Mouse (Mus musculus): ENCODE data around the gene Prkar1b. TPM values are rescaled to one million over a fixed set of nuclear protein-coding genes. Genes with fewer than 3 reads are reported as not detected.

Gene Prkar1b
- polyA plus RNA-seq, 1 experiment from 2014 or later = 13.5 TPM

DNA sequence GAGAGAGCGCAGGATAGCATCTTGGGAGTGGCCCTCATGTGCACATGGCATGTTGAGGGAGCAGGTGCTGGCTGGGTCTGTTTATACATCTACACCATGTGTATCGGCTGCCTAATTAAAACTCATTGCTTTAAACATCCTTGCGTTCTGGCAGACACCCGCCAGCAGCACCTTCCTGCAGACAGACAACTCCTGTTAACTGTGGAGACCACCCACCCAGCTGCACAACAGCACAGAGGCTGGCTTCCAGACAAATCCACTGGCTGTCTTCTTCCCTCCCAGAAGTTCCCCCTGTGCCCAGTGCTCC is 71.7 kb downstream of the Prkar1b start:
- Histone ChIP-seq H3K36me3 (ENCODE audit: insufficient read depth) (no peaks in the 10 kb centered on the region), H3K27me3 (ENCODE audit: insufficient read depth, low read length) (no peaks in the 10 kb centered on the region), H3K4me1 (ENCODE audit: insufficient read depth) (peaks cover 24% of the 10 kb centered on the region), H3K9me3 (ENCODE audit: low read depth, low read length) (no peaks in the 10 kb centered on the region), H3K4me2 (no peak overlapping the region), H3K9ac (no peak overlapping the region), H3K4me3 (ENCODE audit: low read depth, low read length) (no peak overlapping the region), H3K27ac (ENCODE audit: low read depth) (0 out of 2 replicates have a peak overlapping the region, but pooled peaks have one; percentile 15)
- ATAC-seq (ENCODE audit: insufficient read depth) (no peak), DNase-seq (peak; percentile 34)
- no peak for TF ChIP-seq CTCF (IDR thresholded peaks at IDR 0.05; ENCODE audit: low read depth)
- 40% methylated on average over 4 of the region's 4 CpGs for WGBS

DNA sequence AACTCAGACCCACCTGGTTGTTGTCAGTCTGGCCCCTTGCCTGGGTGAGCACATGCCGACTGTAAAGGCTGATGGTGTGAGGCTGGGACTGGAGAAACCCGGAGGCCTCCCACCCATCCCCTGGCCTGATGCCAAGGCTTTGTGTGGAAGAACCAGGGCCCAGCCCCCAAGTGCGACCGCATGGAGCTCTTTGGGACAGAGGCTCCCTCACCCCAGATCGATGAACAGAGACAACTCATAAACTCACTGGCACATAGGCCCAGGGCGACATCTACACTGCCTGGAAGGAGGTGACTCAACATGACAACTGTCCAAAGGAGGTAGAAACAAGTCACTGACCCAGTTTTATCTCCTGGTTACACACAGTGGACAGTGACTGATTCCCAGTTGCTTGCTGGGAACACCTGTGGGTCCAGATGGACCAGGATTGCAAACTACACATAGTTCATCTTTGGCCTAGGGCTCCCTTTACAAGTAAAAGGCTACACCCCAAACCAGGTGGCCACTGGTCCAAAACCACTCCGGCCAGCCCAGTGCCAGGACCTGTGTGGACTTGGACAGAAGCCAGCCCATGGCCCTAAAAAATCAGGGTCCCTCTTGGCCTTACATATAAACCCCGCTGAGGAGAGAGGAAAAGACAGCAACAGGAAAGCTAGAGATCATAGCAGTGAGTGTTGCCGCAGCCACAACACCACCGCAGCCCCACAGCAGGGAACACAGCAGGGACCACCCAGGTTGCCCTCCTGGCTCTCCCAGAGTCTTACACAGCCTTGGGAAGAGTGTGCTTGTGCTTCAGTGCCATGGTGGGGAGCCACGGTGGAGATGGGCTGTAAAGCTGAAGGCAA is 72.3 kb downstream of the Prkar1b start:
- Histone ChIP-seq H3K4me3 (ENCODE audit: low read depth, low read length) (no peak overlapping the region), H3K27me3 (ENCODE audit: insufficient read depth, low read length) (no peaks in the 10 kb centered on the region), H3K4me1 (ENCODE audit: insufficient read depth) (peaks cover 24% of the 10 kb centered on the region), H3K9ac (no peak overlapping the region), H3K36me3 (ENCODE audit: insufficient read depth) (no peaks in the 10 kb centered on the region), H3K4me2 (no peak overlapping the region), H3K9me3 (ENCODE audit: low read depth, low read length) (no peaks in the 10 kb centered on the region), H3K27ac (ENCODE audit: low read depth) (0 out of 2 replicates have a peak overlapping the region, but pooled peaks have one; percentile 15)
- DNase-seq (peak; percentile 78), ATAC-seq (ENCODE audit: insufficient read depth) (peak; percentile 51; the same call in 1 of the 2 replicates)
- 26% methylated on average over 11 of the region's 11 CpGs for WGBS
- no peak for TF ChIP-seq CTCF (IDR thresholded peaks at IDR 0.05; ENCODE audit: low read depth)

DNA sequence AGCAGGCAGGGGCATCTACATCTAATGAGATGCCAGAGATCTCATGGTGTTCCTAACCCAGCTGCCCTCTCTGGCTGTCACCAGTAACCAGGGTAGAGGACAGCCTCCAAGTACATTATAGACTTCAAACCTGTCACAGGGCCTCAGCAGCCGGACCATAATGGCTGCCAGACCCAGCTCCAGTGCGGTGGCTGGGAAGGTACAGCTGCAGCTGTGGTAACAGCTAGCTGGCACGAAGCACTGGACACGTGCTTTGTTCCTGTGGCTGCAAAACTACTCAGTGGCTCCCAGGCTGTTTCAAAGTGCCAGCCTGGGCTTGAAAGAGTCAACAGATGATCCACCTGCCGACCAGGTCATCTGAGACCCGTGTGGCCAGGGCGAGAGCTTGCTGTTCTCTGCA is 73.4 kb downstream of the Prkar1b start:
- no peak for TF ChIP-seq CTCF (IDR thresholded peaks at IDR 0.05; ENCODE audit: low read depth)
- peaks cover 24% of the 10 kb centered on the region for H3K4me1 ChIP-seq (ENCODE audit: insufficient read depth)
- no peak overlapping the region for H3K9ac ChIP-seq
- no peaks in the 10 kb centered on the region for H3K27me3 ChIP-seq (ENCODE audit: insufficient read depth, low read length)
- no peak overlapping the region for H3K4me3 ChIP-seq (ENCODE audit: low read depth, low read length)
- ATAC-seq (ENCODE audit: insufficient read depth) (no peak), DNase-seq (no peak)
- no peaks in the 10 kb centered on the region for H3K36me3 ChIP-seq (ENCODE audit: insufficient read depth)
- H3K27ac ChIP-seq (ENCODE audit: low read depth) = no peak overlapping the region
- H3K4me2 ChIP-seq = no peak overlapping the region
- 68% methylated on average over 7 of the region's 7 CpGs for WGBS
- no peaks in the 10 kb centered on the region for H3K9me3 ChIP-seq (ENCODE audit: low read depth, low read length)

DNA sequence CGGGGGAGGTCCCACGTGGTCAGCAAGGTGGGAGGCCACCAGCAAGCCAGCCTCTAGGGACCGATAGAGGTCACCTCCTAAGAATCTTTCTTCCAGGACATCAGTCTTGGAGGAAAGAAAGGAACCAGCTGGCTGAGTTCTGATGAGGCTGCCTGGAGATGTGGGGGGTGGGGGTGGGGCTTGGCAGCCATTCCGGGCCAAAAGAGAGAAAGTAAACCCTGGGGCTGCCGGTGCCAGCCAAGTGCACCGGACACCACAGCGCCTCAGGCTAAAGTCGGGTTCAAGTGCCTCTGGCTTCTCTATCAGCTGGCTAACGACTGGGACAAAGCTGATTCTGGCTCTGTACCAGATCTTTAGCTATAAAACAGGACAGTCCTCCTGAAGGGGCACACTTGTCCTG is 74.0 kb downstream of the Prkar1b start:
- Histone ChIP-seq H3K27ac (ENCODE audit: low read depth) (no peak overlapping the region), H3K9me3 (ENCODE audit: low read depth, low read length) (no peaks in the 10 kb centered on the region), H3K4me3 (ENCODE audit: low read depth, low read length) (no peak overlapping the region), H3K36me3 (ENCODE audit: insufficient read depth) (no peaks in the 10 kb centered on the region), H3K4me1 (ENCODE audit: insufficient read depth) (peaks cover 20% of the 10 kb centered on the region), H3K9ac (no peak overlapping the region), H3K4me2 (peak overlapping the region; percentile 10; the same call in 1 of the 2 replicates), H3K27me3 (ENCODE audit: insufficient read depth, low read length) (no peaks in the 10 kb centered on the region)
- 20% methylated on average over 9 of the region's 9 CpGs for WGBS
- peak; percentile 42 for DNase-seq
- ATAC-seq (ENCODE audit: insufficient read depth) = no peak; the same call in 1 of the 2 replicates
- no peak for TF ChIP-seq CTCF (IDR thresholded peaks at IDR 0.05; ENCODE audit: low read depth)

DNA sequence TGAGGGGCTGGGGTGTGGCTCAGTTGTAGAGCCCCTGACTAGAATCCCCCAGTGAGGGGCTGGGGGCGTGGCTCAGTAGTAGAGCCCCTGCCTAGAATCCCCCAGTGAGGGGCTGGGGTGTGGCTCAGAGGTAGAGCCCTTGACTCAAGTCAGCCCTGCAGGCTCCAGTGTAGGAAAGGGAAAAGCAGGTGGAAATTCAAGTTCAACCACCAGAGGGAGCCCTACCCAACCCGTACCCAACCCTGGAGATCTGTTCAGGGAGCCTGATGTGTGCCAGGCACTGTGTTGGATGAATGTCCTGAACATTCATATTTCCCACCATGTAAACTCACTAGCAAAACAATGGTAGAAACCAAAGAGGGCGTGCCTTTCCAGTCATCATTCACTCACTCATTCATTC is 74.7 kb downstream of the Prkar1b start:
- Histone ChIP-seq H3K9me3 (ENCODE audit: low read depth, low read length) (no peaks in the 10 kb centered on the region), H3K27me3 (ENCODE audit: insufficient read depth, low read length) (no peaks in the 10 kb centered on the region), H3K27ac (ENCODE audit: low read depth) (no peak overlapping the region), H3K36me3 (ENCODE audit: insufficient read depth) (no peaks in the 10 kb centered on the region), H3K4me1 (ENCODE audit: insufficient read depth) (peaks cover 20% of the 10 kb centered on the region), H3K4me3 (ENCODE audit: low read depth, low read length) (no peak overlapping the region), H3K4me2 (no peak overlapping the region), H3K9ac (no peak overlapping the region)
- WGBS = 34% methylated on average over 3 of the region's 3 CpGs
- ATAC-seq (ENCODE audit: insufficient read depth) = peak; percentile 48; the same call in 1 of the 2 replicates
- DNase-seq = peak; percentile 80
- TF ChIP-seq CTCF (IDR thresholded peaks at IDR 0.05; ENCODE audit: low read depth) = peak; percentile 79

DNA sequence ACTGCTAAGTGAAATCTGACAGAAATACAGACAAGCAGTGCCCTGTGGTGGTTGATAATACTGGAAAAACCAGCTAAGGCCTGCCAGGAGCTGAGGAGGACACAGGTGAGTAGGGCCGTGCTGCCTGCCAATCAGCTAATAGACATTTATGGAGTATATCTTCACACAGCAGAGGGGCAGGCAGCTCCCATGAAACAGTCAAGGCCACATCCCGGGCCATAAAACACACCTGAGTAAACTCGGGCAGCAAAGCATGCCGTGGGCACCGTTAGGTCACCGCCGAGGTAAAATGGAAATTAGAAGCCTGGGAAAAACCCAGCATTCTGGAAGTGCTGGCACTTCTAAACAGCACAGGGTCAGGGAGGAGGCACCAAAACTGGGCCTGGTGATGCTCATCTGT is 75.8 kb downstream of the Prkar1b start:
- H3K27ac ChIP-seq (ENCODE audit: low read depth) = no peak overlapping the region
- no peak overlapping the region for H3K4me3 ChIP-seq (ENCODE audit: low read depth, low read length)
- no peaks in the 10 kb centered on the region for H3K27me3 ChIP-seq (ENCODE audit: insufficient read depth, low read length)
- no peaks in the 10 kb centered on the region for H3K9me3 ChIP-seq (ENCODE audit: low read depth, low read length)
- DNase-seq (no peak), ATAC-seq (ENCODE audit: insufficient read depth) (no peak)
- H3K36me3 ChIP-seq (ENCODE audit: insufficient read depth) = no peaks in the 10 kb centered on the region
- H3K4me1 ChIP-seq (ENCODE audit: insufficient read depth) = peaks cover 20% of the 10 kb centered on the region
- H3K9ac ChIP-seq = no peak overlapping the region
- WGBS = 75% methylated on average over 7 of the region's 7 CpGs
- no peak for TF ChIP-seq CTCF (IDR thresholded peaks at IDR 0.05; ENCODE audit: low read depth)
- H3K4me2 ChIP-seq = no peak overlapping the region

DNA sequence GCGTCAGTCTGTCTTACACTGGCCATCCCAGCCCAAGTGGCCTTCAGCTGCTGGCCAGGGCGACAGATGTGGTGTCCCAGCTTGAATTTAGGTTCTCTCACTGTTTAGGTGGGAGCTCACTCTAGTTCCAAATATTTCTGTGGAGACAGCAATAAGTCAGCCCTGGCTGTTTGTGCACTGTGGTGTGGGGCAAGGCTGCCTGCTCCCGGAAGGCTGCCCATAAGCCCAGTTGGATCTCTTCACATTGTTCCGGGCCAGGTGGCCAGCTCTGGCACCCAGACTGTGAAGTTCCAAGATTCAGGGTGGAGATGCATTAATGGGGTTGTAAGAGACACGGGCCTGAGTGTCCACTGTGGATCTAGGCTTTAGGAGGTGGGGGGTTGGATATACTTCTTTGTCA is 76.9 kb downstream of the Prkar1b start:
- H3K36me3 ChIP-seq (ENCODE audit: insufficient read depth) = no peaks in the 10 kb centered on the region
- no peak for DNase-seq
- no peak for TF ChIP-seq CTCF (IDR thresholded peaks at IDR 0.05; ENCODE audit: low read depth)
- no peak for ATAC-seq (ENCODE audit: insufficient read depth)
- no peak overlapping the region for H3K4me3 ChIP-seq (ENCODE audit: low read depth, low read length)
- H3K27me3 ChIP-seq (ENCODE audit: insufficient read depth, low read length) = no peaks in the 10 kb centered on the region
- no peak overlapping the region for H3K4me2 ChIP-seq
- H3K9me3 ChIP-seq (ENCODE audit: low read depth, low read length) = no peaks in the 10 kb centered on the region
- no peak overlapping the region for H3K27ac ChIP-seq (ENCODE audit: low read depth)
- peaks cover 17% of the 10 kb centered on the region for H3K4me1 ChIP-seq (ENCODE audit: insufficient read depth)
- H3K9ac ChIP-seq = no peak overlapping the region
- 83% methylated on average over 5 of the region's 5 CpGs for WGBS

Measured in lung, embryonic 14.5 days (tissue).